Mouse (Mus musculus) cerebellum, adult 2 months (tissue): Measurements from ENCODE around the gene Tmem221.

Experiments used
- CTCF ChIP-seq: fragments of 200-500 bp; IDR thresholded peaks from 2 replicates; pipeline ENCODE4 v1.5.1; 2011; ENCODE audit warnings: low read depth, mild to moderate bottlenecking, control low read depth, low read length, moderate library complexity, borderline replicate concordance; ENCODE audit not compliant: insufficient read depth
- POLR2A ChIP-seq: fragments of 200-500 bp; IDR thresholded peaks from 2 replicates; pipeline ENCODE4 v1.6.1; 2011; ENCODE audit warnings: low read length, control low read depth, borderline replicate concordance; ENCODE audit not compliant: insufficient read depth

DNA sequence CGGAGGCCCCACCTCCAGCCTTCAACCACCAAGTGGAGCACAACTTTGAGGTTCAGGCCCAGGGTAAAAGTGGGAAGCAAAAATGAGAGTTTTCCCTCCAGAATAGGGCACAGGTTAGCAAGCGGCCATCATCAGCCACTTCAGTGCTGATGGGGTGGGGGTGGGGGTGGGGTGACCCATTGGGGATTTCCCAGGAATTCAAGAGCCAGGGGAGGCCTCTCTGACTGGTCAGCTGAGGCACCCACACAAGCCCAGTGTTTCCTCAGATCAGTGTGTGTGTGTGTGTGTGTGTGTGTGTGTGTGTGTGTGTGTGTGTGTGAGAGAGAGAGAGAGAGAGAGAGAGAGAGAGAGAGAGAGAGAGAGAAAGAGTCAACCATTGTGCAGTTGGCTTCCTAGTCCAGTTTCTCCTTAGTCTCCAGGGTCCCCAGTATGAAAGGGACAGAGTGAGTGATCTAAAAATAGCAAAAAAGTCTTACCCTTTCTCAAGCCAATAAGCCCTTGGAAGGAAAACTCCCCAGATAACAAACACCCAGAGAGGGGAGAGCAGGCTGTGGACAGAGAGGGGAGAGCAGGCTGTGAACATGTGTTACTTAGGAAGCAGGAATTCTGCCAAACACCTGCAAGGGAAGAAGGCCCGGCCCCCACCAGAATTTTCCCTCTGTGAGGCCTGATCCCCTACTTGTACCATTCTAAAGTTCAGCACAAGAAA, 31.4 kb downstream of the Tmem221 start:
- TF ChIP-seq POLR2A = no peak
- no peak for TF ChIP-seq CTCF
